Mouse (Mus musculus): Measurements from ENCODE around the gene Fibp.

DNA sequence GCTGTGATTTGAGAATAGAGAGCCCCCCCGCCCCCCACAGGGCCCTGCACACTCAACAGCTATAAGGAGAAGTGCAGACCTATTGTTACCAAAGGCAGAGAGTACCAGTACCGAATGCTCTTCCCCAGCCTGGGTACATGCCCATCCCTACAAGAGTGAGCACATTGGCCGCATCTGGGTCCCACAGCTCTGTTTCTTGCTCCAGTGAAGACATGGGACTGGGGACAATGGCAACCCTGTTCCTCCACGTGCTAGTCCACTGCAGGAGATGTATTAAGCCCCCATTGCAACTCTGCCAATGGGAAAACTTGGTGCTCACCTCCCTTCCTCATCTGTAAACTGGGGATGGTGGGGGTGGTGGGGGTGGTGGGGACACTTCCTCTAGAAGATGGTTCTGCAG is 46.6 kb upstream of the Fibp start:
- TF ChIP-seq POLR2A (IDR thresholded peaks at IDR 0.05; ENCODE audit: insufficient read depth, low read depth, low read length) (no peak), CTCF (IDR thresholded peaks at IDR 0.05) (no peak)

All from heart, adult 2 months (tissue).